Mouse (Mus musculus) kidney, embryonic 16.5 days (tissue): ENCODE measurements around the gene Nptxr. TPM values are rescaled to one million over a fixed set of nuclear protein-coding genes. Genes with fewer than 3 reads are reported as not detected.
A peak's percentile ranks its signal among the peaks of the same experiment; 100 is the strongest.

Experiments
- ATAC-seq: fragments of 200-750 bp; cut with Nextera tagmentation; 2 replicates; pipeline ENCODE4 v1.8.0; 2017; ENCODE audit warnings: moderate TSS enrichment; ENCODE audit not compliant: low FRiP score, low TSS enrichment
- H3K27ac ChIP-seq: fragments of 300-500 bp; sonication (generic); 2 replicates; pipeline ENCODE4 v1.5.1; 2014; ENCODE audit warnings: low read length
- H3K27me3 ChIP-seq: fragments of 300-500 bp; sonication (generic); 2 replicates; pipeline ENCODE4 v1.6.1; 2014; ENCODE audit warnings: low read length, control low read depth, mixed read lengths; ENCODE audit not compliant: insufficient read depth
- H3K36me3 ChIP-seq: fragments of 300-500 bp; sonication (generic); 2 replicates; pipeline ENCODE4 v1.6.1; 2014; ENCODE audit warnings: low read length, control low read depth, mixed read lengths; ENCODE audit not compliant: insufficient read depth
- H3K4me1 ChIP-seq: fragments of 300-500 bp; sonication (generic); 2 replicates; pipeline ENCODE4 v1.6.1; 2014; ENCODE audit warnings: low read length, control low read depth, mixed read lengths; ENCODE audit not compliant: insufficient read depth
- H3K4me2 ChIP-seq: fragments of 300-500 bp; sonication (generic); replicated peaks from 2 replicates; pipeline ENCODE4 v1.6.1; 2014; ENCODE audit warnings: low read depth, low read length
- H3K4me3 ChIP-seq: fragments of 300-500 bp; sonication (generic); 2 replicates; pipeline ENCODE4 v1.5.1; 2014; ENCODE audit warnings: mild to moderate bottlenecking, low read length
- H3K9ac ChIP-seq: fragments of 300-500 bp; sonication (generic); replicated peaks from 2 replicates; pipeline ENCODE4 v1.6.1; 2014; ENCODE audit warnings: low read length
- H3K9me3 ChIP-seq: fragments of 300-500 bp; sonication (generic); 2 replicates; pipeline ENCODE4 v1.6.1; 2016; ENCODE audit warnings: low read length, control low read depth
- WGBS: fragments of 180-500 bp; shearing (Covaris S2); extraction: QIAGEN DNeasy Blood & Tissue Kit; methylation state at CpG from one replicate; pipeline ENCODE4 v1.1.7; 2014; 5-methylcytosine and 5-hydroxymethylcytosine counted together
- polyA plus RNA-seq: library from polyadenylated mRNA; unstranded; fragments of >200 nt; fragmentation: Nextera tagmentation; extraction: Ambion mirVana; gene quantifications from 2 replicates; pipeline ENCODE4 v1.2.1, GENCODE M21; 2015

Nptxr gene
- polyA plus RNA-seq, 1 experiment from 2014 or later, result 1.9 TPM

GRCm38 (mm10) chr15:79749162-79749561 lies 55.4 kb downstream of the Nptxr start:
- Histone ChIP-seq H3K4me3 (no peak overlapping the region), H3K9me3 (no peaks in the 10 kb centered on the region), H3K4me1 (no peaks in the 10 kb centered on the region), H3K4me2 (no peak overlapping the region), H3K36me3 (no peaks in the 10 kb centered on the region), H3K9ac (no peak overlapping the region), H3K27me3 (no peaks in the 10 kb centered on the region), H3K27ac (no peak overlapping the region)
- no peak for ATAC-seq
- WGBS, result 95% methylated on average over 7 of the region's 7 CpGs

- Histone ChIP-seq H3K4me2 (no peak overlapping the region), H3K9me3 (no peaks in the 10 kb centered on the region), H3K27me3 (no peaks in the 10 kb centered on the region), H3K36me3 (no peaks in the 10 kb centered on the region), H3K4me3 (no peak overlapping the region), H3K4me1 (peaks cover 3% of the 10 kb centered on the region; the same call in 1 of the 2 replicates), H3K9ac (no peak overlapping the region), H3K27ac (no peak overlapping the region)
- whole genome bisulfite sequencing, result 67% methylated on average over 11 of the region's 11 CpGs
- no peak for ATAC-seq
These were observed 56.6 kb downstream of the Nptxr start for GRCm38 (mm10) chr15:79747998-79748397.

- no peak overlapping the region for H3K4me3 ChIP-seq
- ATAC-seq, result no peak
- no peak overlapping the region for H3K9ac ChIP-seq
- WGBS, result 78% methylated on average over 5 of the region's 5 CpGs
- no peaks in the 10 kb centered on the region for H3K27me3 ChIP-seq
- no peaks in the 10 kb centered on the region for H3K36me3 ChIP-seq
- peaks cover 14% of the 10 kb centered on the region for H3K4me1 ChIP-seq
- H3K27ac ChIP-seq, result no peak overlapping the region
- H3K4me2 ChIP-seq, result no peak overlapping the region
- no peaks in the 10 kb centered on the region for H3K9me3 ChIP-seq
These were observed 58.7 kb downstream of the Nptxr start for GRCm38 (mm10) chr15:79745883-79746282.

GRCm38 (mm10) chr15:79745312-79745711 lies 59.3 kb downstream of the Nptxr start:
- Histone ChIP-seq H3K27ac (no peak overlapping the region), H3K4me2 (no peak overlapping the region)

GRCm38 (mm10) chr15:79744742-79745141 lies 59.8 kb downstream of the Nptxr start:
- H3K27ac ChIP-seq, result no peak overlapping the region
- no peak overlapping the region for H3K4me2 ChIP-seq
- H3K27me3 ChIP-seq, result no peaks in the 10 kb centered on the region
- WGBS, result 39% methylated on average over 8 of the region's 8 CpGs
- H3K36me3 ChIP-seq, result no peaks in the 10 kb centered on the region
- no peak overlapping the region for H3K4me3 ChIP-seq
- 0 out of 2 replicates have a peak overlapping the region, but pooled peaks have one; percentile 4 for H3K9ac ChIP-seq
- H3K9me3 ChIP-seq, result no peaks in the 10 kb centered on the region
- H3K4me1 ChIP-seq, result peaks cover 25% of the 10 kb centered on the region
- no peak for ATAC-seq

More at GRCm38 (mm10) chr15:79745312-79745711, 59.3 kb downstream of the Nptxr start:
- Histone ChIP-seq H3K9ac (no peak overlapping the region), H3K27me3 (no peaks in the 10 kb centered on the region), H3K4me1 (peaks cover 19% of the 10 kb centered on the region), H3K36me3 (no peaks in the 10 kb centered on the region), H3K9me3 (no peaks in the 10 kb centered on the region), H3K4me3 (no peak overlapping the region)
- no peak for ATAC-seq
- 63% methylated on average over 10 of the region's 10 CpGs for WGBS

GRCm38 (mm10) chr15:79744001-79744400 lies 60.6 kb downstream of the Nptxr start:
- no peak overlapping the region for H3K27ac ChIP-seq
- H3K27me3 ChIP-seq, result no peaks in the 10 kb centered on the region
- H3K9me3 ChIP-seq, result no peaks in the 10 kb centered on the region
- no peak overlapping the region for H3K9ac ChIP-seq
- H3K4me3 ChIP-seq, result no peak overlapping the region
- H3K4me1 ChIP-seq, result peaks cover 32% of the 10 kb centered on the region
- 92% methylated on average over 11 of the region's 11 CpGs for WGBS
- H3K36me3 ChIP-seq, result peaks cover 6% of the 10 kb centered on the region; the same call in 1 of the 2 replicates
- H3K4me2 ChIP-seq, result no peak overlapping the region
- ATAC-seq, result no peak

- Histone ChIP-seq H3K4me3 (peak overlapping the region; percentile 95), H3K9ac (peak overlapping the region; percentile 96), H3K4me2 (peak overlapping the region; percentile 84), H3K9me3 (no peaks in the 10 kb centered on the region), H3K36me3 (peaks cover 16% of the 10 kb centered on the region; the same call in 1 of the 2 replicates), H3K27me3 (no peaks in the 10 kb centered on the region), H3K27ac (no peak overlapping the region), H3K4me1 (peaks cover 40% of the 10 kb centered on the region)
- no peak for ATAC-seq
- WGBS, result 0% methylated on average over 23 of the region's 23 CpGs
These were observed 61.9 kb downstream of the Nptxr start for GRCm38 (mm10) chr15:79742706-79743023.

GRCm38 (mm10) chr15:79741921-79742705 lies 62.5 kb downstream of the Nptxr start, which contains the start of gene Sun2:
Sun2 (minus strand) TSS chr15:79742536.
- ATAC-seq, result peak; percentile 89
- Histone ChIP-seq H3K4me2 (peak within 1 kb of the TSS; percentile 84), H3K4me1 (peaks cover 40% of the 10 kb centered on the region), H3K36me3 (peaks cover 22% of the 10 kb centered on the region), H3K9ac (peak within 1 kb of the TSS; percentile 96), H3K27me3 (no peaks in the 10 kb centered on the region), H3K4me3 (peak within 1 kb of the TSS; percentile 95), H3K27ac (peak within 1 kb of the TSS; percentile 80), H3K9me3 (no peaks in the 10 kb centered on the region)
- under 1% methylated on average over 89 of the region's 93 CpGs for WGBS

- 17% methylated on average over 14 of the region's 14 CpGs for WGBS
- Histone ChIP-seq H3K27me3 (no peaks in the 10 kb centered on the region), H3K27ac (peak overlapping the region; percentile 80), H3K9me3 (no peaks in the 10 kb centered on the region), H3K9ac (peak overlapping the region; percentile 96), H3K4me1 (peaks cover 40% of the 10 kb centered on the region), H3K4me3 (peak overlapping the region; percentile 95), H3K4me2 (peak overlapping the region; percentile 84), H3K36me3 (peaks cover 29% of the 10 kb centered on the region)
- no peak for ATAC-seq
These were observed 63.2 kb downstream of the Nptxr start for GRCm38 (mm10) chr15:79741173-79741858.

GRCm38 (mm10) chr15:79740739-79741138 lies 63.8 kb downstream of the Nptxr start:
- no peak overlapping the region for H3K27ac ChIP-seq
- H3K4me3 ChIP-seq, result peak overlapping the region; percentile 95; the same call in 1 of the 2 replicates
- no peak for ATAC-seq
- peak overlapping the region; percentile 84 for H3K4me2 ChIP-seq
- no peak overlapping the region for H3K9ac ChIP-seq
- no peaks in the 10 kb centered on the region for H3K27me3 ChIP-seq
- no peaks in the 10 kb centered on the region for H3K9me3 ChIP-seq
- H3K36me3 ChIP-seq, result peaks cover 33% of the 10 kb centered on the region
- WGBS, result 81% methylated on average over 3 of the region's 3 CpGs
- peaks cover 42% of the 10 kb centered on the region for H3K4me1 ChIP-seq
